Mouse (Mus musculus): Measurements from ENCODE around the gene 1700029I15Rik.
"Not testable (repeated sequence)": the region's sequence is repeated elsewhere in the genome, so short reads cannot be mapped to it uniquely, and the experiment has no call there.

1700029I15Rik gene

DNA sequence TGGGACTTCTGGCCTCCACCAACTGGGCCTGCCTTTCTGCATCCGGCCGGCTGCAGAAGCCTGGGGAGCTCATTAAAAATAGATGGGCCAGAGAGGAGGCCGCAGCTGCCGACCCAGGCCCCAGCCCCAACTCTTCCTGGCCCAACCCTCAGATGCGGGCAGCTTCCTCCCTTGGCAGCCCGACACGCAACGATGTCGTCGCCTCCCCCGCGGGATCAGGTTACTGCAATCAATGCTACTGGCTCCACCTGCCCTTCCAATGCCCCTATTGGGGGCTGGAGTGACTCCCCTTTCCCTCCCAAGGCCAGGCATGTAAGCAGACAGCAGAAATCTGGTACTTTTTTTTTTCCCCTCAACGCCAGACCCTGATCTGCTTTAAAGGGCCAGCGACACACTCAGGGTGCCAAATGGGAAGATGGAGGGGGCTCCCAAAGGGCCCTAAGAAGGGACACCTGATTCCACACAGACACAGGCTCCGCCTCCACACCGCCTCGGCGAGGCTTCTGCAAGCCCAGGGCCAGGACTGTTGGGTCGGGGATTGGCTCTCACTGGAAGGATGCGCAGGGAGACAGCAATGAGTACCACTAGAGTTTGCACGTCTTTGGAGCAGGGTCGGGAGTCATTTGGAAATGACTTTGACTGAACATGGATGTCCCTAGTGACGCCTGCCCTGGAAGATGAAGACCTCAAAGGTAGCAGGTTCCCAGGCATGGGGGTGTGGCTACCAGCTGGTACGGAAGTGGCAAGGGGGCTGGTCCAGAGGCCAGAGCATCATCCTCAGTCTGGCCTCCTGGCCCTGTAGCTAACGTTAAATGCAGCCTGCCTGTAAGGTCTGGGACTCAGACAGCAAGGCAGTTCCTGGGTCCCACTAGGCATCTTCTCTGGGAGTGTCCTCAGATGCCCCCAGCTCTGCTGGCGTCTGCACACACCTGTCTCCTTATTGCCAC lies 10.3 kb downstream of the 1700029I15Rik start:
- DNase-seq (ENCODE audit: low spot score in 2 of 2) = no peak

DNA sequence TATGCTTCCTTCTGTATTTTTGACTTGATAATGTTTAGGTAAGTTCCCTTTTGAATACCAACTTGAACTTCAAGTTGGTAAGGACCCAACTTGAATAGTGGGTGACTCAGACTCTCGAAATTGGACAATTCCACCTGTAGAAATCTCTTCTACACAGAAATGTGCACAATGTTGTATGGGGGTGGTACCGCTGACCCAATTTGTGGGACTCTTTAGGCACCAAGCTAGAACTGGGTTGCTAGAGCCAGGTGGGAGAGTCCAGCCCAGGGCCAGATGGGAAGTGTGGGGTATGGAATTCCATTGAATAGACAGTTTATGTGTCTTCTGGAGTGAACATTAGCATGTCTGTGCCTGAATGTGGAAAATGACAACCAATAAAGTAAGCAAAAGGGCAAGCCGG lies 13.2 kb downstream of the 1700029I15Rik start:
- no peak for DNase-seq (ENCODE audit: low spot score in 2 of 2)

DNA sequence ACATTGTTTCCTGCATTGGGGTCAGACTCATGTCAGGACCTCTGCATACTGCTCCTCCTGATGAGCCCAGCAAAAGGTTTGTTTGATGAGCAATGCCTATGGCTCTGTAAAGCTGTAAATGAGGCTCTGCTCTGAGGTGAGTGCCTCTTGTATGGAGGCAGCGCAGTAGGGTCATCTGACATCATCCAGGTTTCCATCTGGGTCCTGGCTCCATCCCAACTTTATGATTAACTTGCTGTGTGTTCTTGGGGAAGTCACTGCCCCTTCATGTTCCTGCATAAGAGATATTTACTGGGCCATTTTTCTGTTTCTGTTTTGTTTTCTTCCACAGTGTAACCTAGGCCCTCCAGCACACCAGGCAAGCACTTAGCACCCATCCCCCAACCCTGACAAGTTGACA lies 15.1 kb downstream of the 1700029I15Rik start:
- DNase-seq (ENCODE audit: low spot score in 2 of 2) = no peak

DNA sequence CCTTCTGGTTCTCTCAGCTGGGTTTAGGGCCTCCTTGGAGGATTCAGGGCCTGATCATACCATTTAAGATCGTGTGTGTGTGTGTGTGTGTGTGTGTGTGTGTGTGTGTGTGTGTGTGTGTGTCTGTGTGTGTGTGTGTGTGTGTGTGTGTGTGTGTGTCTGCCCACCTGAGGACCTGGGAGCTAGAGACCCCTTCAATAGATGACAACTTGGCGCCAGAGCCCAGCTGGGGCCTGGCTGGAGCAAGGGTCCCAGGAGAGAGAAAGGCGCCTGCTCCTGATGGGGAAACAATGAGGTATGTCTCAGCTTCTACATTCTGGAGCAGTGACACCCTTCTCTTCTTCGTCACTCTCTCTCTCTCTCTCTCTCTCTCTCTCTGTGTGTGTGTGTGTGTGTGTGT lies 17.5 kb downstream of the 1700029I15Rik start:
- not testable (repeated sequence) for DNase-seq (ENCODE audit: low spot score in 2 of 2)

DNA sequence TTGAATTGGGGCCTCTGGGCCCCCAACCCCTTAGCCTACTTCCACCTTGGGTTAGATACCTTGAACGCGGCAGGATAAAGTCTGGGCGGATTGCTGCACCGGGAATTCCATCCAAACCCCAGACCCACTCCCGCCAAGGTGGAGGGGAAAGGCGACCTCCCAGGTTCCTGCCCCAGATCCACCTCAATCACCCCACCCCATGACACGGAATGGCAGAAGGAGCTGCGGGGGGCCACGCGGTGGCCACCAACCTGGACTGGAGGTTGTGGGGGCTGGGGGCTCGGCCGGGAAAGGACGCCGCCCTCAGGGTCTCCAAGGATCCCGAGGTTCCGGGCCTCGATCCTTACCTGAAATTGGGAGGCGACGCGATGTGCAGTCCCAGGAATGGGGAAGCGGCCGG lies 18.3 kb downstream of the 1700029I15Rik start:
- DNase-seq (ENCODE audit: low spot score in 2 of 2) = no peak

DNA sequence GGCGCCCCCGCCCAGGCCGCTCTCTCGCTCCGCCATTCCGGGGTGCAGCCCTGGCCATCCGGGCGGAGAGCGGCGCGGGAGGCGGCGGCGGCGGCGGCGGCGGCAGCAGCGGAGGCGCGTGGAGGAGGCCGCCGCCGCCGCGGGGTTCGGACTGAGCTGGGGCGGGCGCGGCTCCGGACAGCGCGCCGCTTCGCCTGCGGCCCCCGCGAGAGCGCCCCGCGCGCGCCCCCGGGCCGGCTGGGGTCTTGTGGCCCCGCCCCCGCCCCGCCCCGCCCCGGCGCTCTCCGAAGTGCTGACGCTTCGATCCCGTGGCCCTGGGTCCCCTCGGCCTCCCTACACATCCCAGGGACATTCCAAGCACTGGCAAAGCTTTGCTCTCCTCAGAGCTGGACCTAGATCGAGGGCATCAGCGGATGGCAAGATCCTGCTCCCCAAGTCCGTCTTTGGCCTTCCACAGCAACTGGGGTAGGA lies 18.8 kb downstream of the 1700029I15Rik start, which contains the start of gene Mapk8ip1:
Gene Mapk8ip1, minus strand, starts transcription at position 173 of the 471 bp plus-strand sequence.
- no peak for DNase-seq (ENCODE audit: low spot score in 2 of 2)

DNA sequence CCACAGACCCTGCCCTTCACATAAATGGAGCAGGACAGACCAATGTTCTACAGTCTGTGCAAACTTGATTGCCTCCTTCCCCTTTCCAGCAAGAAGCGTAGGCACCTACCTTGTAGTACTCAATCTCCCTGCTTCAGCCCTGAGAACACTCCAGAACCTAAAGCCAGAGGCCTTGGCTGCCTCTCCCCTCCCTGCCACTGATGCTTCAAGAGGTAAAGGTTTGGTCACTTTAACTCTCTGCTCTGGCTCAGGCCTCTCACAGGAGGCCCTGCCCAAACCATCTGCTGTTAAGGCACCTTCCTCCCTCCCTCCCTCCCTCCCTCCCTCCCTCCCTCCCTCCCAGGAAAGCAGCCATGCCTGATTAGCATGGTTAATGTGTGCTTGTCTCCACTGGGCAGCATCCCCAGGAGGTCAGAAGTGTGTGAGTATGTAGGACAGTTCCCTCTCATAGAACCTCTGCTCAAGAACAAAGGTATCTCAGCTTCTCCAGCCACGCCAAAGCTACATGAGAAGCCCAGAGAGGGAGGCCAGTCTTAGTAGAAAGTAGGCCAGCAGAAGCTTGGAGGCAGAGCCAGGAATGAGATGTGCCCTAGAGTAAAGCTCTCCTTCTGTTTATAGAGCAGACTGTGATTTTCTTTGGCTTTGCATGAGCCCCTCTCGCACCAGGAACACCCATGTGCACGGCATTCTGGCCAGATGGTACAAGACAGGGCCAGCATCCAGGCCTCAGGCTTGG lies 20.4 kb downstream of the 1700029I15Rik start:
- DNase-seq (ENCODE audit: low spot score in 2 of 2) = no peak

DNA sequence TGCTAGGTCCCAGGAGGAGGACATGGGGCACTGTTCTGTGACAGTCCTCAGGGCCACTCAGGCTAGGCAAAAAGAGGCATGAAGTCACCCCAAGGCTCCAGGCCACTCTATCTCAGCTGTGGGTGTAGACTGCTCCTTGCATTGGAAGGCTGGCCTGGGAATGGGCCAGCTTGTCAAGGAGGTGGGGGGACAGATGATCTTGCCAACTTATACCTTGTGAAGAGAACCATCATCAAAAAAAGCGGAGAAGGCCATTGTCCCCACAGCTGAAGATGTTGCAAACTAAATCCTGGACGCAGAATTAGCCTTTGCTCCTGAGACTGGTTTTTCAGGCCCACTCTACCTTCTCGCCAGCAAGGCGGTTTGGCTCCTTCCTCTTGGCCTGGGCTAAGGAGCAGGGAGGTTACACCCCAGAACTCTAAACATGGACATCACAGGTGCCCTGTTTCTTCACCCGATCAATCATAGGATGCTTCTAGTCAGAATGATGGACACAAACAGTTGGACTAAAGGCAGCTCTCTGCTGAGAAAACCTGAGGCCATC lies 21.5 kb downstream of the 1700029I15Rik start:
- DNase-seq (ENCODE audit: low spot score in 2 of 2) = no peak

DNA sequence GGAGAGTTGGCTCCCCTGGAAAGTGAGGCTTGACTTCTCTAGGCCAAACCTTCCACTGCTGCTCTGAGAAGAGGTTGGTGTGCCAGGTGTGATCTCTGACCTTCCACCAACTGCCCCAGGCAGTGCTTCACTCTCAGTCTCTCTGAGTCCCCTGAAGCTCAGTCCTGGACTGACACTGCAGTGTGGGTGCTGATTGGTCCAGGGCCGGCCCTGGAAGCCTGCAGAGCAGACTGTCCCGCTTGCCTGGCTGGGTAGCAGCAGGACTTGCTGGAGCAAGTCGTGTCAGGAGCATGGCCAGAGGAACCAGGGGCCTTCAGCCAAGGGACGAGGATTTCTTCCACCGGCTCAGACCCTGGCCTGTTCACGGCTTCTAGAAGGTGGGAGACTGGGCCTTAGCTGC lies 22.4 kb downstream of the 1700029I15Rik start:
- no peak for DNase-seq (ENCODE audit: low spot score in 2 of 2)

DNA sequence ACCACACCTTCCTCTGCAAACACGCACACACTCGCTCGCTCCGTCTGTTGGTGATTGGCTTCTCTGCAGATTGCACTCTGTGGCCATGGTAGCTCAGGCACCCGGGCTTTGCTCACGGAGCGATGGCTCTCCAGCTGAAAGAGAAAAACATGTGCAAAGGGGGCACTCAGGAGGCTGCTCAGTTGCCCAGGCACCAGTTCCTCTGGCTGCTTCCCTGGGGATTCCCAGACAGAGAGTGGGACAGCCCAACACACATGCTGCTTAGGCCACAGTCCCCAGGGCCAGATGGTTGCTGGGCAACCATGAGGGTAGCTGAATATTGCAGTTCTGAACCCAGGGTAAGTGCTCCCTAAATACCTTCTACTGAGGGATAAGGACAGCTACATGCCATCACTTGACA lies 23.3 kb downstream of the 1700029I15Rik start:
- no peak for DNase-seq (ENCODE audit: low spot score in 2 of 2)

DNA sequence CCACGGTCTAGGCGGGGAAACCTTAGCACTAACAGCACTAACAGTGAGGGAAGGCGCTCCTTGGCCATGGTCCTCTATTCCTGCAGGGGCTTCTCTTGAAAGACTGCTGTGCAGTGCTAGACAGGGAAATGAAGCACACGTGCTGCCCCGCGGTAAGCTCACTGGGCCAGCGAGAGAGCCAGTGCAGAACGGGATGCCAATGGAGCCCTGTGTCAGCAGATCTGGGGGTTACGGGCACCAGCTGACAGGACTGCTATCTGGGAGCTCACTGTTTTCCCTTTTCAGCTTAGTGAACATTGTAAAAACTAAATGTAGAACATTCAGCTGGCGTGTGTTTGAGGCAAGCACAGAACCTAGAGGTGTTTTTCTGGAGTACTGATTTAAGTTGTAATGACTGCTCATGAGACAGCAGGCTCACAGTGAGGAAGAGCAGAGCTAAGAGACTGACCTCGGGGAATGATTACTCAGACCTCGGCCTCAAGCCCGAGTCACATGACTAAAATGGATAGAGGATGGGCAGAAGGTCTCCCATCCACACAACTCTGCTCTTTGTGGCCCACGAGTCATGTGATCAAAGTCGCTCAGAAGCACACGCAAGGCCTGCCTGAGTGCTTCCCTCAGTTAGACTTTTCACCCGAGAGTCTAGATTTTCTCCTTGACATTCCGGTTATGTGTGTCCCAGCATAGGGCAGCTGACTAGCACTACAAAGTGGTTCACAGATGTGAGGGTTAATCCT lies 26.1 kb downstream of the 1700029I15Rik start:
- no peak for DNase-seq (ENCODE audit: low spot score in 2 of 2)

DNA sequence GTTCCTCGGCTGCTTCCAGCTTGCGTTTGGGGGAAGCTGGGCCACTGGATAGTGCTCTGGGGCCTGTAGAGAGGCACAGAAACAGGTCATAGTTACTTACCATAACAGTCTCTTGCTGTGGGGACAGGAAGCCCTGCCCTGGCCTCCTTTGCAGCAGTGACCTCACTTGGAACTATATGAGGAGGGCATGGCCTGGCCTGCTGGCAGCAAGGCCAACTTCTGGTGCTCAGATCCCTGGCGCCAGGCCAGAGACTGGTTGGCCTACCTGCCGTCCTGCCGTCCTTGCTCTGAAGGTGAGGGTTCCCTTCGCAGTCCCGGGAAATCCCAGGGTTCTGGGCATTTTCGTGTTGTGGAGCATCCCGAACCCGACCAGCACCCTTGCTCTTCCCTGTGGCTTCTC lies 29.4 kb downstream of the 1700029I15Rik start:
- DNase-seq (ENCODE audit: low spot score in 2 of 2) = no peak

DNA sequence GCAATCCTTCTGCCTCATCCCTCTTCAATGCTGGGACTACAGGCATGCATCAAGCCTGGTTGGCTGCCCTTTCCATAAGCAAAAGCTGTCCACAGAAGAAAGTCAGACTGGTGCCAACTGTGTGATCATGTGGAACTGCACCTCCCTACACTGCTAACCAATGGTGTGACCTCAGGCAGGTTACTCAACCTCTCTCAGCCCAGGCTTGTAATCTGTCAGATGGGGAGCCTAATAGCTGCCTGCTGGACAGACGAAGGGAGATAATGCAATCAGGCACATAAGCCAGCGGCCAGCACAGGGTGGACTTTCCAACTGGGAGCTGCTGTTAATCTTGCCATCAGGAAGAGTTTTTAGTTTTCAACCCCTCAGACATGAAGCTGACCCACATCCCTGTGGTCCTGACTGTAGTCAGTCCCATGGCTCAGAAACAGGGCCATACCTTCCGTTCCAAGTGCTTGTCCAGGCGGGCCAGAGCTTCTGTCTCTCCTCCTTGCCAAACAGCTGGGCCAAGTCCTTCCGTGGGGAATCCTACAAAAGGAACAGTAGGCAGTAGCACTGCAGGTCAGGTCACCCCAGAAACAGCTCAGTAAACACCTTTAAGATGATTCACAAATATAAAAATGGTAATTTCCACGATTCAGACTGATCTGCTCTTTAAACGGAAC lies 39.5 kb downstream of the 1700029I15Rik start:
- DNase-seq (ENCODE audit: low spot score in 2 of 2) = no peak

DNA sequence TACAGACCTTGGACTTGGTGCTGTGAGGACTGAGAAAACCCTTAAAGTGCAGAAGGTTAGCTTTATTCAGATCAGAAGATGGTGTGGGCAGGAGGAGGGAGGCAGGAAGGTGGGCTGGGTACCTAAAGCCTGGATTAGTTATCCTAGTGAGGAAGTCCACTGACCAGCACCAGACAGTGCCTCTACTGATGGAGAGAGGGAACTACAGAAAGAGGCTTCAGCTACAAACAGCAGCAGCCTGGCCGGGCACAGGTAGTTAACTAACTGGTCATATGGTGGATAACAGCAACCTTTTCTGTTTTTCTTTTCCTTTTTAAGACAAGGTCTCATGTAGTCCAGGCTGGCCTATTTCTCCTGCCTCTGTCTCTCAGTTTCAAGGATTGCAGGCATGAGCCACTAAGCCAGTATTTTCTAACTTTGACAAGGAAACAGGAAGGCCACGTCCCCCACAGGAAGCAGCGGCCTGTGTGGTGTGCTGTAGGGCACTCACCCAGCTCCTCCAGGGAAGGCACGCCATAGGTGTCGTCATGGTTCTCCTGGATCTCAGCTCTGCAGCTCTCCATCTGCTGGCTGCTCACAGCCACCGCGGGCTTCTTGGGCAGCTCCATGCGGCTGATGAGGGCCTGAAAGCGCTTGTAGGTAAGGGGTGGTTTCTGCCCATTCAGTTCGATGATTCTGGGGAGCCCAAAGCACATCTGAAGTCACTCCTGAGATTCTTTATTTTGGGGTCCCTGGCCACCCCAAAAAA lies 40.2 kb downstream of the 1700029I15Rik start:
- peak in 1 of 2 experiments; percentile 22 for DNase-seq (ENCODE audit: low spot score in 2 of 2)

DNA sequence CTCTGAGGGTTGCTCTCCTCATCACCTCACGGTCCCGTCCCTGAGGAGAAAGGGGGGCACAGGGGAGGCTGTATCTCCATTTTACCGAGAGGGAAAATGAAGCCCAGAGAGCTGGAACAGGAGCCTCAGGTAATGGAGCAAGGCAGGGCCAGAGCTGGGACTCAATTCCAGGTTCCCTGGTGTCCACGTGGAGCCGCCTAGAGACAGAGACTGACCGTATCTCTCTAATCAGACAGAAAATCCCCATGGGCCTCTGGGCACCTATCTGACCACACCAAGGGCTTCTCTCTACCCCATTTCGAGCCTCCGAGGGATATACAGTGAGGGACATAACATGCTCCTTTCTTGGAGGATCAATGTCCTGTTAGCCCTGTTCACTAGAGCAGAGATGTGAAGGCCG lies 40.8 kb downstream of the 1700029I15Rik start:
- no peak for DNase-seq (ENCODE audit: low spot score in 2 of 2)

DNA sequence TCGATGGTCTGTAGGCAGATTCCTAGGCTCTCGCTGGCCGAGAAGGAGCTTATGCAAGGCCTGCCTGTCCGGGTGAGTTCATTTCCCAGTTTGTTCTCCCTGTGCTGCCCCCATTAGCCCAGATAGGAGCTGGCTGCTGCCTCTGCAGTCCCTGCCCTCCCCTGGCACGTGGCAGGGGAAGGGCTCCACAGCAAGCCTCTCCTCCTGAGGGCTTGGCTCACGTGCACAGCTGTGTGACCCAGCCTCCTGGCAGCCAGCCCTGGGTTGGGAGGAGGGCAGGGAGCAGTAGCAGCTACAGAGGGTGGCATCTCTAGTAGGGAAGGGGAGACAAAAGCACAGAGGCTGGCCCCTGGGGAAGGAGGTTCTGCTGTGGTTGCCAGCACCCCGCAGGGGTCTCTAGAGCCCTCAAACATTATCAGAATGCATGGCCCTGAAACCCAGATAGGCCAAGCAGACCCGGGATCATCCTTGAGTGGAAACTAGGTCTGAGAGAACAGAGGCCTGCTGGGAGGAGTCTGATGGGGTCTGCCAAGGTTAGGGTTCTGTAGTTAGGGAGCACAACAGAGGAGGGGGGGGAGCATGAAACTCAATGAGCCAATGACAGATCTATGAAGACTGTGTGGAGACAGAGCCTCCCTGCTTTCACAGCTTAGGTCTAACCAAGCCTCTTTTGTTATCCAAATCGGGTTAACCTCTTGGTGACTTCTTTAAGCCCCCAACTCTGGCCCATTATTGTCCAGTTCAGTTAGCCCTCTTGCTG lies 41.5 kb downstream of the 1700029I15Rik start:
- DNase-seq (ENCODE audit: low spot score in 2 of 2) = peak; percentile 74 to 78

DNA sequence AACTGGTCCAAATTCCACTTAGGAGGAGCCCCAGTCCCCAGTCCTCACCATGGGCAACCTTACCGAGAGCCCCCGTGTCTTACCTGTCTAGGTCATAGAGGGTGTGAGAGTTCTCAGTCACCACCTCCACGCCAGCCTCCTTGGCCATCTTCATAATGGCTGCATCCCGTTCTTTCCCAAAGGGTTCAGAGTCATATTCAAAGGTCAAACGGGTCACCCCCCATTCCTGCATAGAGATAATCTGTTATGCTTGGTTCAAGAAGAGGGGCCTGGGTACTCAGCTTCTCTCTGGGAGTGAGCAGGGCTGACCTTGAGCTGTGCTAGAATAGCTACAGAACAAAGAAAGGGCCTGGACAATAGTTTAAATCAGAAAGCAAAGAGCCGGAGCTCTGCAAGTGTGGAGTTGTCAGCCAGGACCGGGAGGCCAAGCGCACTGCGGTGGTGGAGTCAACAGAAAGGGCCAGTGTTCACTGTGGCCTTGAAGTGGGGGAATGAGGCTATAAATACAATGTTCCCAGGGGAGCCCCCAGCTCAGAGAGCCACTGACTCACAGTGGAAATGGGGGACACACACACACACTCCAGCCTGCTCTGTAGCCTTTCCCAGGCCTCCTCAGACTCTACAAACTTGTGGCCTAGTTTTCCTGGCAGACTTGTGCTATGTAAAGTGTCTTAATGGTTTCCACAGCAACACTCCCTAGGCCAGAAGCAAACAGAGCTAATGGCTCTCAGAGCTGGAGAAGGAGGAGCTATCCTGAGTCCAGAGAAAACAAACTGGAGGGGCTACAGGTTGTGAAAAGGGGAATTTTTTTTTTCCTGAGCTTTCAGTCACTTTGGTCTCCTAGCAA lies 42.3 kb downstream of the 1700029I15Rik start:
- peak in 1 of 2 experiments; percentile 57 for DNase-seq (ENCODE audit: low spot score in 2 of 2)

DNA sequence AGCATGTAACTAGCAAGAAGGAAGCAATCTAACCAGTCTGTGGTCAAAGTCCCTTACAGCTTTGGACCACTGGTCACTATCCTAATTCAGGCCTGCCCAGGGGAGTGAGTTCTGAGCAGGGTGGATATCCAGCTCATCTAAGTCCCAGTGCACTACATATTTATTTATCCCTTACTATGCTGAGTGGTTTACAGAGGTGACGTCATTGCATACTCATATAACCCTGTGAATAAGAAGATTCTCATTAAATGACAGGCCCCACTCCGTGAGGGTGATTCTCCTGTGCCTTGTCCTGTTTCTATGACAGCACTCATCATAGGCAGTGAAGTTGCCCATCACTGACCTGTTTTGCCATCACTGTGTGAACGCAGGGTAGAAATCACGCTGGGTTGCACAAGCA lies 43.0 kb downstream of the 1700029I15Rik start:
- DNase-seq (ENCODE audit: low spot score in 2 of 2) = peak in 1 of 2 experiments; percentile 18

DNA sequence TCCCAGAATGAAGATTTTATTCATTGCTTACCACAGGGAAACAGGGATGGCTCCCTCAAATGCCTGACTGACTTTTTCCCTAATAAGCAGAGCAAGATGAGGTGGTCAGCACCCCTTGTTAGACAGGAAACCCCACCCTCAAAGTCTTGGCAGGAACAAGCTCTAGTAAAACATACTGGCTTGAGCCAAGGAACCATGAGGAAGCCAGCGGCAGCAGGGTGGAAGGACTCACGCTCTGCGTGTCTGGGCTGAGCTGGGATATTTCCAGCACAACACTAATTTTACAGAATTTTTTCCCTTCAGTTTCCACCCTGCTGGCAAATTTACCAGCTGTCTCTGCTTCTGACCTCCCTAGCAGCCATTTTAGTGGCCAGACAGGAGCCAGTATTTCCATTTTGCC lies 44.1 kb downstream of the 1700029I15Rik start:
- no peak for DNase-seq (ENCODE audit: low spot score in 2 of 2)
